Mouse (Mus musculus): Measurements from ENCODE around the gene Dhx32. TPM values are rescaled to one million over a fixed set of nuclear protein-coding genes. Genes with fewer than 3 reads are reported as not detected.

The Dhx32 gene
- 10 to 100 TPM; 35.4 to 36.5 TPM for total RNA-seq (2021)
- long read RNA-seq, transcript Dhx32-201 (12 exons, 2,955 nt), result major isoform, 29 of 48 reads
- long read RNA-seq, partial matches to known transcripts, result 5 of 48 reads
- long read RNA-seq, other reads (novel, unspliced or antisense), result 10 of 48 reads

- peak in 1 of 2 experiments; percentile 83 for DNase-seq (ENCODE audit: low spot score in 2 of 2)
These were observed at the start of gene Dhx32 for GRCm38 (mm10) chr7:133782717-133783435. TSS of gene Dhx32 (minus strand) at chr7:133782726.

- no peak for DNase-seq (ENCODE audit: low spot score in 2 of 2)
These were observed 47.1 kb upstream of the Dhx32 start for GRCm38 (mm10) chr7:133829579-133829978.

- DNase-seq (ENCODE audit: low spot score in 2 of 2), result no peak
These were observed 46.0 kb upstream of the Dhx32 start for GRCm38 (mm10) chr7:133828514-133828913.

- DNase-seq (ENCODE audit: low spot score in 2 of 2), result no peak
These were observed 42.1 kb upstream of the Dhx32 start for GRCm38 (mm10) chr7:133824579-133824978.

- DNase-seq (ENCODE audit: low spot score in 2 of 2), result no peak
These were observed 41.2 kb upstream of the Dhx32 start for GRCm38 (mm10) chr7:133823751-133824150.

- peak in 1 of 2 experiments; percentile 67 for DNase-seq (ENCODE audit: low spot score in 2 of 2)
These were observed 30.8 kb upstream of the Dhx32 start for GRCm38 (mm10) chr7:133813331-133813730.

- DNase-seq (ENCODE audit: low spot score in 2 of 2), result no peak
These were observed 30.4 kb upstream of the Dhx32 start for GRCm38 (mm10) chr7:133812927-133813326.

- DNase-seq (ENCODE audit: low spot score in 2 of 2), result peak; percentile 32 to 71
These were observed 23.2 kb upstream of the Dhx32 start for GRCm38 (mm10) chr7:133805614-133806175.

GRCm38 (mm10) chr7:133801823-133802222, 19.3 kb upstream of the Dhx32 start:
- no peak for DNase-seq (ENCODE audit: low spot score in 2 of 2)

- no peak for DNase-seq (ENCODE audit: low spot score in 2 of 2)
These were observed 17.4 kb upstream of the Dhx32 start for GRCm38 (mm10) chr7:133799928-133800327.

- no peak for DNase-seq (ENCODE audit: low spot score in 2 of 2)
These were observed 12.2 kb upstream of the Dhx32 start for GRCm38 (mm10) chr7:133794720-133795119.

GRCm38 (mm10) chr7:133793248-133794131, 11.0 kb upstream of the Dhx32 start:
- peak; percentile 64 to 78 for DNase-seq (ENCODE audit: low spot score in 2 of 2)

- DNase-seq (ENCODE audit: low spot score in 2 of 2), result no peak
These were observed 10.2 kb upstream of the Dhx32 start for GRCm38 (mm10) chr7:133792771-133793170.

- DNase-seq (ENCODE audit: low spot score in 2 of 2), result no peak
These were observed 8.2 kb upstream of the Dhx32 start for GRCm38 (mm10) chr7:133790608-133791229.

GRCm38 (mm10) chr7:133790171-133790570, 7.6 kb upstream of the Dhx32 start:
- DNase-seq (ENCODE audit: low spot score in 2 of 2), result no peak

GRCm38 (mm10) chr7:133788147-133788546, 5.6 kb upstream of the Dhx32 start:
- no peak for DNase-seq (ENCODE audit: low spot score in 2 of 2)

- no peak for DNase-seq (ENCODE audit: low spot score in 2 of 2)
These were observed 5.0 kb upstream of the Dhx32 start for GRCm38 (mm10) chr7:133787571-133787970.

- DNase-seq (ENCODE audit: low spot score in 2 of 2), result no peak
These were observed 535 bp downstream of the Dhx32 start for GRCm38 (mm10) chr7:133781991-133782390.

- DNase-seq (ENCODE audit: low spot score in 2 of 2), result no peak
These were observed 943 bp downstream of the Dhx32 start for GRCm38 (mm10) chr7:133781583-133781982.

GRCm38 (mm10) chr7:133776626-133776996, 5.9 kb downstream of the Dhx32 start, which contains the start of gene Fank1:
TSS of gene Fank1 (plus strand) at chr7:133776861.
- DNase-seq (ENCODE audit: low spot score in 2 of 2), result peak; percentile 76 to 85

Measured in layer of hippocampus, adult 18-20 months (tissue).